Mouse (Mus musculus): ENCODE measurements at regions not wholly inside any gene's neighbourhood (a gene's known extent, or its start where the extent isn't known, plus 50 kb on each side); places are given as distances from the start of the nearest gene placed in this dataset.

GRCm38 (mm10) chrX:99578796-99579195 lies 107.7 kb upstream of the Pja1 start:
- TF ChIP-seq CTCF (IDR thresholded peaks at IDR 0.05; ENCODE audit: low read depth), result no peak
- TF ChIP-seq EP300 (optimal IDR thresholded peaks at IDR 0.05), result no peak

Measured in stomach, postnatal 0 days (tissue).